Mouse (Mus musculus) monocyte, adult 2 months (primary cell): ENCODE measurements around the gene Pdzd2.

ENCODE experiments used
- DNase-seq, 2 experiments: peaks; one replicate each; pipeline ENCODE4 v3.0.0; 2022; ENCODE audit warnings: low spot score in 2 of 2, low read depth in 1 of 2

The Pdzd2 gene

GRCm38 (mm10) chr15:12739277-12740247 lies at the start of gene Pdzd2:
Gene Pdzd2 (minus strand): TSS chr15:12739924.
- no peak for DNase-seq

DNA sequence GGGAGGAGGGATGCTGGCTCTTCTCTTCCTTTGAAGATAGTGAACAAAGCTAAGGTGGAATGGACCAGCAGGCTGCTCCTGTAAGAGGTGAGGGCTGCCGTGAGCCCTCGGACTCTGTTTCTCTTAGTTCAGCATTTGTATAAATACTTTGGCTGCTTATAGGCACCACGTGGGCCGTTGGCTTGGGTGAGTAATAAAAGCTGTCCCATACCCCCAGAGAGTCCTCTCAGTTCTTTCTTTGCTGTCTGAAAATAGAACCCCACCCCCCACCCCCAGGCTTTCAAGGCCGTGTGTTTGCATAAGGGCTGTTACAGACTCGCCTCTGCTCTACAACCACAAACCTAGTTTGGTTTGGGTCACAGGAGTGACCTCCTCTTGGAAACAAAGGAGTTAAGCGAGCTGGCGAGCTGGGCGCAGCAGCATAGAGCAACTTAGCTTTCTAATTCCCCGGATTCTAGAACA lies 49.7 kb upstream of the Pdzd2 start:
- no peak for DNase-seq

- no peak for DNase-seq
Observed at GRCm38 (mm10) chr15:12788536-12788935, 48.8 kb upstream of the Pdzd2 start.

DNA sequence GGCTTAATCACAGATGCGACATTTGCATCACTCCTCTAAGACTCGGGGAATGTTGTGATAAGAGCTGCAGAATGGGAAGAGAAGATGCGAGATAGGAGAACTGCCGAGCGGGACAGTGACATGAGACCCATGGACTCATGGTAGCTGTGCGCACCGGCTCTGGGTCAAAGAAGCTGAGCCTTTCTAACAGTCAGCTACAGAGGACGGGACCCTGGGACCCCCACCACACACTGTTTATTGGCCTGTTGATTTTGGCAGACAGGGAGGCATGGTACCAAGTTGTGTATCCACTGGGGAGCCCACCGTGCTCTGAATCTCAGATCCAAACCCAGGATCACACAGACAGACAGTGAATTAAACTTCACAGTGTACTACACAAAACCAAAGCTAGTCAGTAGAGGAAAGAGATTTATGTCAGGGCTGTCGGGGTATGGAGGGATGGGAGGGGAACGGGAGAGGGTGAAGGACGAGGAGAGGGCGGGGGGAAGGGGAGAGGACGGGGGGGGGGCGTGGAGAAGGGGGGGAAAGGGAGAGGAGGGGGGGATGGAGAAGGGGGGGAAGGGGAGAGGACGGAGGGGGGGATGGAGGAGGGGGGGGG lies 42.1 kb upstream of the Pdzd2 start:
- DNase-seq, result no peak

- no peak for DNase-seq
Observed at GRCm38 (mm10) chr15:12781296-12781695, 41.6 kb upstream of the Pdzd2 start.

DNA sequence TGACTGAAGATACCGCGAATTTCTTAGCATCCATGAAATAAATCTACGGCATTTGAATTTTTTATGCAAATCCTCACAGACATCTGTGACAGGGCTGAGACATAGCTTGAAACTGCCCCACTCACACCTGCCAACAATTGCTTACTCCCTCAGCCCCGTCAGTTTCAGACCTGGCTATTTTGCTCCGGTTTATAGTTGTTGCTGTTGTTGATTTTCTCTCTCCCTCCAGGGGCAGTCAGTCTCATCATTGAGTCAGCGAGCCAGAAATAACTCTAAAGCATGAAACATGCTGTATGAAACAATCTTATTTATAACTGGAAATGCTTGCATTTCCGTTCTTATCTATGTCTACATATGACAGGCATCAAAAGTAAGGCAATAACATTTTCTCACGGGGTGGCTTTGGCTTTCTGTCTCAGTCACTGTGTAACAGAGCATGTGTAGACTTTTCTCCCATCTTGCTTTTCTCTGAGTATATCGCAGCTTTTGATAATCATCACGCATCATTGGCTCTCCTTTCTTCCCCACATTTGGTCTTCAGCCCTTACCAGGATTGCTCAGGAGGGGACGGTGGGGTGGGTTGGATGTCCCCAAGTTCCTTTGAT lies 34.5 kb upstream of the Pdzd2 start:
- no peak for DNase-seq

DNA sequence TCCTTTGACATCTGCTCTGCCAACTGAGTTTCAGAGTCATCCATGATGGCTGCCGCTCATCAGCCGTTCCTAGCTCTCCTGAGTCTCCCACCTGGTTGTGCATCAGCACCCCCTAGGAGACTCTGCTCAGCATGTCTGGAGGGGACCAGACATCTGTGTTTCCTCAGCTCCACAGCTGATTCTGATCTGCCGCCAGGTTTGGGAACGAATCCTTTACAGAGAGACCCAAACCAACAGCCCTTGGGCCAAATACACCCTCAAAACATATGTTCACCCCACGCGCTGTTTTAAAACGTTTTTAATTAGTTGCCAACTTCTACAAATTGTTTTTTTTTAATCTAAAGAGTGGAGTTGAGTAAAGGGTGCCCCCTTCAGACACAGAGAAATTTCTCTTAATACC lies 31.2 kb upstream of the Pdzd2 start:
- DNase-seq, result no peak

DNA sequence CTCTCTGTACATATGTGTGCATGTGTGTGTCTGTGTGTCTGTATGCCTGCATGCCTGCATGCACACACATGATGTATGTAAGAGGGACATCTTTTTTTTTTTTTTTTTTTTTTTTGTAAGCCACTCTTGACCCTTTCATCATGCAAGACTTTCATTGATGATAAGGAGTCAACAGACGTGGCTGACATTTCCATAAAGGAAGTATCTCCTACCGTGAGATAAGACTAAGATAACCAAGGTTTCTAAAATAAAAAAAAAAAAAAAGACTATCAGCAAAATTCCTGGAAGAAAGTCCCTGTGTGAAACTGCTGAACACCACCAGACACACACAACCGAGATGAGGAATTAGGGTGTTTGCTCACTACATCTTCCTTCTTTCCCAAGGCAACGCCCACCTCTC lies 27.1 kb upstream of the Pdzd2 start:
- no peak for DNase-seq

DNA sequence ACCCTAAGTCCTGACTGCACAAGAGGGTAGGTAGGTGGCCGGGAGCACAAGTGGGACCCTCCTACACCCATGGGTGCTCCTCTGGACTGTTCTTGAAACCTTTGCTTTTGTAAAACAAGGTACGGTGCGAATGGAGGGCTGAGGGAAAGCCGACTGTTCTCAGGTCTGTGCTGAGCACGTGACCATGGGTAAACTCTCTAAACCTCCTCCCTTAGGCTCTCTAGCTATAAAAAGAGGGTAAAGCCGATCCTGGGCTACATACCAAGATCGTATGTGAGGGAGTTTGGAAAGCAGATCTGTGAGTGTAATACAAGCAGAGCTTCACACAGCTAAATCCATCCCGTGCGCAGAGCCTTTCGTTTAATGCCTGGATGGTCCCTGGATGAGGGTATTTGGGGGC lies 23.4 kb upstream of the Pdzd2 start:
- no peak for DNase-seq

- no peak for DNase-seq
Observed at GRCm38 (mm10) chr15:12762258-12762913, 22.7 kb upstream of the Pdzd2 start.

- DNase-seq, result no peak
Observed at GRCm38 (mm10) chr15:12760747-12761146, 21.0 kb upstream of the Pdzd2 start.

DNA sequence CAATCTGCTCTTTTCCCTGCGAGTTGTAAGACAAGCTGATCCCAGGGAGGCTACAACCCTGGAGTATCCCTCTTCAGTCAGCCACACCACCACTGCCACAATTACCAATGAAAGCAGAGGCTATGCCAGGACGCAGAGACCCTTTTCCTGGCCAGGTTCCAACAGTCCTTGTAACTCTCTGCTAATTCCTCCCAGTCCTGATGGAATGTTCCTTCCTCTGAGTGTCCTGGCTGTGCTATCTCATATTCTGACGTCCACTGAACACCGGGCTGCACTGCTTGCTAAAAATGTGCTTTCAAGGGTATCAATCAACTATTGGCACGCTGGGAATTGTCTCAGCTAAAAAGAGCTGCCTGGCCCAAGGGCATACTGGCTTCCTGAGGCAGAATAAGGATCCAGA lies 18.7 kb upstream of the Pdzd2 start:
- no peak for DNase-seq

DNA sequence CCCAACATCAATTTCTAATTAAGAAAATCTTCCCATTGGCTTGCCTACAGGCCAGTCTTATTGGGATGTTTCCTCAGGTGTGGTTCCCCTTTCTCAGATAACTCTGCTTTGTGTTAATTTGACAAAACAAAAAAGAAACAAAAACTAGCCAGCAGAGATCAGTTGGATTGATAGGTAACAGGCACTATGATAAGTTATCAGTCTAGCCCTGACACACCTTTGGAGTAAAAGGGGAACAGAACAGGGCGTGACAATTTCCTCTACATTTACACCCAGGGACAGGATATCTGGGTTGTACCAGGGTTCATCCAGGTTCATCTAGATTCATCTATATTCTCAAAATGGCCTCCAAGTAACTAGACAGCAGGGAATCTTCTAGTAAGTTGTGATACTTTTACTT lies 18.0 kb upstream of the Pdzd2 start:
- no peak for DNase-seq

DNA sequence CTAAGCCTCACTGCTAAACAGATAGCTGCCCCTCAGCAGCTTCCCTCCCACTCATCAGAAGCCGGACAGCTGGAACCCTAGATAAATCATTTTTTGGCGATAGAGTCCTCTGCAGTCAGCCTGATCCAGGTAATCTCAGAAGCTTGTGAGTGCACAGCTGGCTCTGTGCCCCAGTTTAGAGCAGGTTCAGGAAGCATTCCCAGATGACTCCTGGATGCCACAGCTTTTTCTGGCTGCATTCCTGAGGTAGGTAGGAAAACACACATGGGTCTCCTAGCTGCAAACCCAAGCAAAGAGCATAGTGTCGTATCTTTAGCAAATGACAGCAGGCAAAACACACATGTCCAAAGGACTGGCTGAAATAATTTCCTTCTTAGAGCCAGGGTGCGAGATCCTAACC lies 13.5 kb upstream of the Pdzd2 start:
- no peak for DNase-seq

GRCm38 (mm10) chr15:12750963-12751362 lies 11.2 kb upstream of the Pdzd2 start:
- DNase-seq, result no peak

DNA sequence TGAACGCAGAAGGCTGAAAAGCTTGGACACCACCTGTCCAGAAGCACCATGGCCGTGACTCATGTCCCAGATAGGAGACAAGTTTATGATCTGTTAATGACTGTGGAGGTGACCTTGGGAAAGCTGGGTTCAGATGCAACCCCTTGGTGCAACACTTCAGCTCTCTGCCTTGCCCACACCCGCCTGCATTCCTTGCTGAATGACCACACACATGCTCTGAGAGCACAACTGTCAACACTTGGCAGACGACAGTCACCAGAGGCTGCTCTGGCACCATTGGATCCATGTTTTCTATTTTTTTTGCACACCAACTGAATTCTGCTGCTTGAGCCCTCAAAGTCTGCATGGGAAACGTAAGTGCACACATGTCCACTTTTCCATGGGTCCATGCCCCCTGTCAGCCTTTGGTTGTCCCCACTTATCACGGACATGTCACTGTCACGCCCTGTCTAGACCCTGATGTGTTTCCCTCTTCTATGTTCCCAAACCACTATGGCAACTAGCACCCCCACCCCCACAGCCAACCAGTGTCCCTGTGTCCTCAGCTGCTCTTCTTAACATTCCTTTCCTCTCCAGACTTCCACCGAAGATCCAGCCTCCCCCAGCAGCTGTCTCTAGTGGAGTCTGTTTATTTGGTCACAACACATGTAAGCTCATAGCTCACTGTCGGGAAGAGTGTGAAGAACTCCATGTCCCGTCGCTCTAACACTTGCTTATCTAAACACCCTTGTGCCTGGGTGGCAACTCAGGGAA lies 10.0 kb upstream of the Pdzd2 start:
- no peak for DNase-seq

DNA sequence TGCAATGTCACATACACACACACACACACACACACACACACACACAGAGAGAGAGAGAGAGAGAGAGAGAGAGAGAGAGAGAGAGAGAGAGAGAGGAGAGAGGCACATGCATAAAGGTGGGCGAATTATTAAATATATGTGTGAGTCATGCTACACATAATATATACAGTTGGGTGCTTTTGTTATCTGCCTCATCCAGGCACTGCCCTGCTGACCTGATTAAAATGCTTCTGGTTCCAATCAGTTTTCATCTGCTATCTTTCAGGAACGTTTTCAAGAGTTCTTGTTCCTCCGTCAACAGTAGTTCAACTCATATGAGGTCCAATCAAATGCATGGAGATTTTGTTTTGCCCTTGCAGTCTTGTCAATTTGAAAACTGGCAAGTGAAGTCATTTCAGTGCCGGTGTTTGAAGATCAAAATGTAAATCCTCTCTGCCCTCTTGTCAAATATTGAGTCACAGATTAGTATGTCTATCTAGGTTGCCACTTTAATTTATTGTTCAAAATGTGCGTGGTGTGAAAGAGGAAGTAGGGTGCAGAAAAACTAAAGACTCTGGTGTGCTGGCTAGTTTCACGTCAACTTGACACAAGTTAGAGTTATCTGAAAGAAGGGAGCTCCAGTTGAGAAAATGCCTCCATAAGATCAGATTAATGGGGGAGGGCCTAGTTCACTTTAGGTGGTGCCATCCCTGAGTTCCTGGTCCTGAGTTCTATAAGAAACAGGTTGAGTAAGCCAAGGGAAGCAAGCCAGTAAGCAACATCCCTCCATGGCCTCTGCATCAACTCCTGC lies 2.6 kb upstream of the Pdzd2 start:
- no peak for DNase-seq

GRCm38 (mm10) chr15:12738301-12739093 lies 1.2 kb downstream of the Pdzd2 start:
- no peak for DNase-seq

- DNase-seq, result no peak
Observed at GRCm38 (mm10) chr15:12735208-12735607, 4.5 kb downstream of the Pdzd2 start.
